27 mouse cellular contexts compared by ENCODE assay signal in the genomic region with DNA sequence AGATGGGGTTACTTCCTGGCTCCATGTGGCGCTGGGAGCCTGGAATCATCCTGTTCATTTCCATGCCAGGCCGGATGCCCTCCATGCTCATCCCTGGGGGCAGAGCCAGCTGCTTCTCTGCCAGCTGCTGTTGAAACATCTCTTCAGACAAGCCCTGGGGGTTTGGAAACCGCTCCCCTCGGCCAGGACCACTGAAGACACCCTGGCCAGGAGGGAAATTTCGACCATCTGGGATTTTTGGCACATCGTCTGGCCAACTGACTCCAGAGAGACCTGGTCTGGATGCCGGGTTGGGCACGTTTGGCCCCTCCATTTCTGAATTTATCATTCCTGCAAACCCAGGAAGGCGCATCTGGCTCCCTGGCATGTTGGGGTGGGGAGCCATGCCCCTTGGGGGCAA. TPM values are rescaled to one million over a fixed set of nuclear protein-coding genes. Genes with fewer than 3 reads are reported as not detected.
A peak's percentile ranks its signal among the peaks of the same experiment; 100 is the strongest.
DNase-seq lines count a peak whose midpoint lies in the region; ATAC-seq and TF ChIP-seq lines count a peak whose summit lies in the region.
"Had no signal": no experiment of that assay in that cellular context is flagged by ENCODE, and none has a peak within 500 bp of the region (broad histone marks: within the 10 kb centered on the region; RNA-seq: fewer than 3 reads in every experiment).

No protein-coding gene starts in this region.

- peaks cover 81% of the 10 kb centered on the region for H3K36me3 ChIP-seq in hindbrain, postnatal 0 days (ENCODE audit: insufficient read depth, low read length)
- peaks cover 94% of the 10 kb centered on the region for H3K36me3 ChIP-seq in hindbrain, embryonic 12.5 days
- H3K36me3 ChIP-seq in MEL (ENCODE audit: control insufficient read depth in 1 of 2, insufficient read depth in 2 of 2, low read length in 2 of 2), result peaks cover 0 to 24% of the 10 kb centered on the region in 2 experiments; a peak in 2 of 4 replicates

- H3K27ac ChIP-seq in hindbrain, postnatal 0 days, result no peak overlapping the region
- H3K27ac ChIP-seq in hindbrain, embryonic 12.5 days, result no peak overlapping the region
- no peak overlapping the region for H3K27ac ChIP-seq in MEL (ENCODE audit: control insufficient read depth, low read depth, low read length)
- H3K27ac ChIP-seq: embryonic facial prominence, embryonic 10.5 days; embryonic facial prominence, embryonic 15.5 days; forebrain, embryonic 12.5 days; hindbrain, embryonic 14.5 days; kidney, embryonic 15.5 days; liver, embryonic 14.5 days; macrophage; midbrain, embryonic 13.5 days had no signal

- no peak for TF ChIP-seq EP300 in MEL (IDR thresholded peaks at IDR 0.05; ENCODE audit: low read depth in 1 of 2, low read length in 2 of 2)

- no peak overlapping the region for H3K4me2 ChIP-seq in hindbrain, postnatal 0 days (ENCODE audit: low read depth, low read length)
- H3K4me2 ChIP-seq in hindbrain, embryonic 12.5 days (replicated peaks), result no peak overlapping the region
- H3K4me2 ChIP-seq: embryonic facial prominence, embryonic 15.5 days; forebrain, embryonic 12.5 days; hindbrain, embryonic 14.5 days; kidney, embryonic 15.5 days; midbrain, embryonic 13.5 days had no signal

- H3K4me1 ChIP-seq in hindbrain, postnatal 0 days (ENCODE audit: insufficient read depth, low read length), result no peaks in the 10 kb centered on the region
- H3K4me1 ChIP-seq in hindbrain, embryonic 12.5 days, result no peaks in the 10 kb centered on the region
- H3K4me1 ChIP-seq in MEL (ENCODE audit: control insufficient read depth in 1 of 2, insufficient read depth in 2 of 2, low read length in 2 of 2), result peaks cover 10 to 26% of the 10 kb centered on the region in 2 experiments
- H3K4me1 ChIP-seq: embryonic facial prominence, embryonic 10.5 days; forebrain, embryonic 12.5 days; midbrain, embryonic 13.5 days had no signal

- DNase-seq in cerebellum, adult 9-10 months, result peak; percentile 51
- DNase-seq in hindbrain, postnatal 0 days (ENCODE audit: low spot score), result peak; percentile 31
- no peak for DNase-seq in MEL (ENCODE audit: low read depth, low spot score)
- peak; percentile 49 for DNase-seq in cerebellum, adult 9-11 months
- no peak for DNase-seq in layer of hippocampus, adult 8-10 months (ENCODE audit: low spot score in 2 of 2)
- no peak for DNase-seq in B cell, adult 2 months
- DNase-seq: adrenal gland, adult 2 months; adrenal gland, postnatal 36 days; heart, postnatal 14 days; kidney, adult 18-20 months; layer of hippocampus, postnatal 36 days; liver; lung, adult 2 months; thymus, adult 2 months; thymus, postnatal 36 days had no signal

- no peak; the same call in 1 of the 2 replicates for ATAC-seq in cerebellum, adult (ENCODE audit: insufficient number of reproducible peaks, low FRiP score, low TSS enrichment)
- ATAC-seq in hindbrain, postnatal 0 days, result 0 out of 2 replicates have a peak, but pooled peaks have one; percentile 30
- no peak for ATAC-seq in hindbrain, embryonic 12.5 days (ENCODE audit: low FRiP score)
- ATAC-seq: activated CD4-positive, CD25-positive, alpha-beta regulatory T cell, adult 4 months; CD4-positive, CD25-positive, alpha-beta regulatory T cell, adult 4 months had no signal

- no peak overlapping the region for H3K9ac ChIP-seq in hindbrain, postnatal 0 days (replicated peaks; ENCODE audit: low read length)
- no peak overlapping the region for H3K9ac ChIP-seq in hindbrain, embryonic 12.5 days
- H3K9ac ChIP-seq in MEL (ENCODE audit: control insufficient read depth, low read depth, low read length, poor library complexity, severe bottlenecking), result no peak overlapping the region
- H3K9ac ChIP-seq: embryonic facial prominence, embryonic 15.5 days; forebrain, embryonic 12.5 days; hindbrain, embryonic 14.5 days; kidney, embryonic 15.5 days; liver, embryonic 14.5 days; midbrain, embryonic 13.5 days had no signal

- 52% methylated on average over 9 of the region's 9 CpGs for WGBS in hindbrain, postnatal 0 days
- 90% methylated on average over 9 of the region's 9 CpGs for WGBS in hindbrain, embryonic 12.5 days

- no peak for TF ChIP-seq RAD21 in MEL (IDR thresholded peaks at IDR 0.05; ENCODE audit: low read depth, low read length)

- no peaks in the 10 kb centered on the region for H3K27me3 ChIP-seq in hindbrain, postnatal 0 days (ENCODE audit: insufficient read depth, low read length)
- H3K27me3 ChIP-seq in hindbrain, embryonic 12.5 days, result no peaks in the 10 kb centered on the region
- no peaks in the 10 kb centered on the region for H3K27me3 ChIP-seq in MEL (ENCODE audit: control insufficient read depth in 1 of 2, insufficient read depth in 2 of 2, low read length in 2 of 2)
- H3K27me3 ChIP-seq: embryonic facial prominence, embryonic 15.5 days; forebrain, embryonic 12.5 days; kidney, embryonic 15.5 days; midbrain, embryonic 13.5 days had no signal

- H3K79me2 ChIP-seq in MEL (ENCODE audit: control insufficient read depth, insufficient read depth, low read length, poor library complexity), result no peaks in the 10 kb centered on the region

- no peak for TF ChIP-seq CTCF in hindbrain, postnatal 0 days (IDR thresholded peaks at IDR 0.05; ENCODE audit: low read depth)
- TF ChIP-seq CTCF in MEL (IDR thresholded peaks at IDR 0.05 in 2 of 3, conservative IDR thresholded peaks at IDR 0.05 in 1 of 3; ENCODE audit: control insufficient read depth in 1 of 3, insufficient read depth in 1 of 3, low read depth in 2 of 3, low read length in 3 of 3, poor library complexity in 1 of 3, severe bottlenecking in 1 of 3), result no peak

- no peaks in the 10 kb centered on the region for H3K9me3 ChIP-seq in hindbrain, postnatal 0 days (ENCODE audit: low read length)
- H3K9me3 ChIP-seq in hindbrain, embryonic 12.5 days (replicated peaks), result no peaks in the 10 kb centered on the region
- H3K9me3 ChIP-seq in MEL (replicated peaks; ENCODE audit: insufficient read depth, low read length), result no peaks in the 10 kb centered on the region
- H3K9me3 ChIP-seq: embryonic facial prominence, embryonic 10.5 days; embryonic facial prominence, embryonic 15.5 days; forebrain, embryonic 12.5 days; kidney, embryonic 15.5 days; midbrain, embryonic 13.5 days had no signal

- H3K4me3 ChIP-seq in hindbrain, postnatal 0 days (ENCODE audit: low read length), result no peak overlapping the region
- no peak overlapping the region for H3K4me3 ChIP-seq in hindbrain, embryonic 12.5 days
- no peak overlapping the region for H3K4me3 ChIP-seq in MEL (ENCODE audit: control insufficient read depth in 1 of 2, insufficient read depth in 1 of 2, low read depth in 2 of 2, low read length in 2 of 2)
- H3K4me3 ChIP-seq: embryonic facial prominence, embryonic 10.5 days; embryonic facial prominence, embryonic 15.5 days; forebrain, embryonic 12.5 days; kidney, embryonic 15.5 days; midbrain, embryonic 13.5 days had no signal

- TF ChIP-seq POLR2A in MEL (IDR thresholded peaks at IDR 0.05; ENCODE audit: control insufficient read depth in 1 of 2, insufficient read depth in 1 of 2, low read depth in 1 of 2, low read length in 2 of 2, poor library complexity in 1 of 2), result no peak

TF ChIP-seq in MEL, 35 proteins besides CTCF, POLR2A, EP300 and RAD21:
- TF ChIP-seq JUND (IDR thresholded peaks at IDR 0.05; ENCODE audit: low read depth, low read length), result no peak
- no peak for TF ChIP-seq MXI1 (IDR thresholded peaks at IDR 0.05; ENCODE audit: low read depth, low read length)
- no peak for TF ChIP-seq ZKSCAN1 (IDR thresholded peaks at IDR 0.05; ENCODE audit: low read depth, low read length)
- 0 out of 2 replicates have a peak, but pooled peaks have one; percentile 25 for TF ChIP-seq POLR2AphosphoS2 (IDR thresholded peaks at IDR 0.05; ENCODE audit: low read length)

RNA-seq across cellular contexts. Expression of a gene that starts 50.8 kb away (rescaled TPM):
- total RNA-seq in hindbrain, postnatal 0 days (2014; rRNA removed), result 11.4 and 18.2 TPM in 2 replicates
- 14.9 and 15.8 TPM in 2 replicates for polyA plus RNA-seq in hindbrain, postnatal 0 days (2015; fragmentation: Nextera tagmentation; extraction: Ambion mirVana)
- polyA plus RNA-seq in hindbrain, embryonic 12.5 days (2016; fragmentation: Nextera tagmentation; extraction: Ambion mirVana), result 21.5 and 21.6 TPM in 2 replicates
- total RNA-seq in MEL (2012; rRNA removed), result 27.7 and 34.4 TPM in 2 replicates
- 10 to 100 TPM in 1 of 2 experiments, not detected in 1; 66.9 TPM for polyA plus RNA-seq in MEL (2012; ENCODE audit: insufficient read depth in 1 of 2, insufficient read length in 2 of 2, low read depth in 1 of 2, low replicate concordance in 2 of 2, missing spikeins in 1 of 2)
- 10 to 100 TPM; 31.7 to 40.8 (median 37.7) TPM for total RNA-seq in layer of hippocampus, adult 8-10 months (2022)

Comparison
In these comparisons a context has a peak if more than half of its experiments do, and no peak if none do; other contexts are left out.
1. DNase-seq: peak in cerebellum, adult 9-10 months (single experiment), hindbrain, postnatal 0 days (single experiment) and cerebellum, adult 9-11 months (single experiment); none in MEL (single experiment), layer of hippocampus, adult 8-10 months (0 of 2) and B cell, adult 2 months (0 of 2).